Mouse (Mus musculus) left cerebral cortex, adult 11 months (tissue): ENCODE data around the gene Sufu.

ENCODE experiments used
- DNase-seq: peaks from one replicate; pipeline ENCODE4 v3.0.0; 2022; ENCODE audit warnings: low spot score

The Sufu gene

DNA sequence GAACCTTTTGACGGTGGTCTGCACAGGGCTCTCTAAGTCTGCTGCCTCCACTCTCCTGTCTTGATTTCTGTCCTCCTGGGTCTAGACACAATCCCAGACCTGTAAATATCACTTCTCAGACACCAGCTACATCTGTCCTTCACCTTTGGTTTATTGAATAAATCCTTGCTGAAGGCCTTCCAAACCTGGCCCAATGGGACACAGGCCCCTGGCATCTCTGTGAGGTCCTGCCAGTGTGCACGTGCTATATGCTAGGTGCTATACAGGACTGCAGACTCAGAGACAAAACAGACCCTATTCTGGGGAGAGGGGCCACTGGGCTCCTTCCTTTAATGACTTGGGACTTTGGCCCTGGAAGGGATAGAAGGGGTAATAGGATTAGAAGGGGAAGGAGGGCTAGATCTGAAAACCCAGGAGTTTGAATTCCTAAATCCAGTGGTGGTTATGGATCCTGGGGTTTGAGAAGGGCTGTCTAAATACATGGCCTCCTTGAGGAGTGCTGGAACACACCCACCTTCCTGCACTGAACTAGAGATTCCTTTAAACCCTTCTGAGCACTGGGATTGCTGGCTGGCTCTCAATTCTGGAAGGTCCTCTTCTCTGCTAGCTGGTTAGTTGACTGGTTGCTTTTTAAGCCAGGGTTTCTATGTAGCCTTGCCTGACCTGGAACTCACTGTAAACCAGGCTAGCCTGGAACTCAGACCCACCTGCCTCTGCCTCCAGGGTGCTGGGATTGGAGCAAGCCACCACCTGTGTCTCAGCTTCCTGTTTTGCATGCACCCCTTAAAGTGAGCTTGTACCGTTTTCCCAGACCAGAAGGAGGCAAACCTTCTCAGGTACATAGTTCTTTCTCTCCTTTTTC is 120.2 kb downstream of the Sufu start:
- no peak for DNase-seq

- no peak for DNase-seq
These were observed 121.0 kb downstream of the Sufu start for GRCm38 (mm10) chr19:46517529-46518351.

DNA sequence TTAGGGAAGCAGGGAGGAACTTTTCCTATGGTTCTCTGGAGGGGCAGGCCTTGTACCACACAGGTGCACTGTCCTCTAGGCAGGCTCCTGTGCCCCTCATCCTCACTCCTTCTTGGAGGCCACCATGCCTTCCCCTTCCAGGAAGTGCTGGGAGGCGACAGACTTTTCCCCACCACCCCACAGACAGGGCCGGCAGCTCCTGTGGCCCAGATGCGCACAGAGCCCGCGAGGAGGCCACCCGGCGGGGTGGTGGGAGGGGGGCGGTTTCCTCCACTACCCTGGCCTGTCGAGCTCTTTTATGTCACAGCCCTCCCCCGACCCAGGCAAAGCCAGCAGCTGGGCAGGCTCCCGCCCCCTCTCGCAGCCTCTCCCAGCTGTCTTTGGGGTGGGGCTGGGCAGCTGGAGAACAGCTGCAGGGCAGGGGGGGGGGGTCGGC is 121.7 kb downstream of the Sufu start:
- DNase-seq, result no peak

- DNase-seq, result no peak
These were observed 122.3 kb downstream of the Sufu start for GRCm38 (mm10) chr19:46518828-46519621.

DNA sequence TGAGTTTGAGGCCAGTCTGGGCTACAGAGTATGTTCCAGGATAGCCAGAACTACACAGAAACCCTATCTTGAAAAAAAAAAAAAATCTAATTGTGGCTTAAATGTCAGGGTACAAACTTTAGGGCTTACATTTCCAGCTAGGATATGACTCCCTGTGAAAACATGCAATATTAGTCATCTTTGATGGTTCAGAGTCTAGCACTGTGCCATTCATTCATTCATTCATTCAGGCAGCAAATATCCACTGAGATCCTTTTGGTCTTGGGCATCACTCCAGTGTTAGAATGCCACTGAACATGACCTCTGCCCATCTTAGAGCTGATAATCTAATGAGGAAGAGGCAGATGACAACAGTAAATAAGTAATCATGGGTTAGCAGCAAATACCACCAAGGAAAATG is 125.0 kb downstream of the Sufu start:
- DNase-seq, result no peak

DNA sequence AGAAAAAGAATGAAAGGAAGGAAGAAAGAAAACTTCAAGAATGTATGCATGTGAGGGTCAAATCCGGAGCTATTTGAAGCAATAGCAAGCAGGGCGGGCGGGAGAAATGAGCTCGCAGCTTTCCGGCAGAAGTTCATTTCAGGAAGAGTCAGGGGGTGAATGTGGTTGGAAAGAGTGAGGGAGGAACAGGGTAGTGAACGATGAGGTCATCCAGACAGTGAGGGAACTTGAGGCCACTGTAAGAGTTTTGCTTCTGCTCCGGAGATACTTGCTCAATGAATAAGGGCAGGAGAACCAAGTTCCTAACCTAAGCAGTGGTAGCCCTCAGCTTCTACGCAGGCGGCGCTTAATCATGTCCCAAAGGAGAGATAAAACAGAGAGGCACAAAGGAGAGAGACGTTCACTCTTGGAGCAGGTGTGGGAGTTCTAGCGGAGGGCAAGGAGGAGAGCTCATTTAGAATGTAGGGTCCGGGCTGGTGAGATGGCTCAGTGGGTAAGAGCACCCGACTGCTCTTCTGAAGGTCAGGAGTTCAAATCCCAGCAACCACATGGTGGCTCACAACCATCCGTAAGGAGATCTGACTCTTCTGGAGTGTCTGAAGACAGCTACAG is 125.8 kb downstream of the Sufu start:
- no peak for DNase-seq

DNA sequence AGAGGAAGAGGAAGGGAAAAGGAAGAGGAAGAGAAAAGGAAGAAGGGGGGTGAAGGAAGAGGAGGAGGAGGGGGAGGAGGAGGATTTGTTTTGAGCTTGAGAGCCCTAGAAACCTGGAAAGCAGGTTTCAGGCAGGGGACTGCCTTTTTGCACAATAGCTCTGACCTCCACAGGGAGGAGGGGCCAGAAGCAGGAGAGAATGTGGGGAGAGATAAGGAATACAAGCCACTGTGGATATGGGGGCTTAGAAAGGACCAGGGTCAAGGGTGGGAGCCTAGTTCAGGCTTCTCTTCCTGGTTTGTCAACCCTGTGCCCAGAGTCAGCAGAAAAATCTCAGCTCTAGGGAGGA is 126.4 kb downstream of the Sufu start:
- no peak for DNase-seq

GRCm38 (mm10) chr19:46523480-46524151 is 126.9 kb downstream of the Sufu start:
- peak; percentile 74 for DNase-seq

DNA sequence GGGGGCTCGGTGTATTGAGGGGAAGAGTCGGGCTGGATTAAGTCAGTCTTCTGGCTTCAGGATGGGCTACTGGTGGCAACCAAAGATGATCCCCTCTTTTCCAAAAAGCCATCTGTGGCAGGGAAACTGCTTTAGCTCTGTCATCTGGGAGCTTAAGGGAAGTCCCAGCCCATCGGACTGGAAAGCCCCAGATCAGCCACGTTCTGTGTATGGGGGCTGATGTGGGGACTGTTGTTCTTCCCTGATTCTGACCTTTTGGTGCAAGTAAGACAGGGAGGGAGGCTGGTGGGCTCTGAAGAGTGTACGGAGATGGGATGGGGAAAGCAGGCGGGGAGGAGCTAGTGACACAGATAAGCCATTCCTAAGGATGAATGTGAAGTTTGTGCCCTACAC is 127.5 kb downstream of the Sufu start:
- DNase-seq, result no peak

- DNase-seq, result no peak
These were observed 128.1 kb downstream of the Sufu start for GRCm38 (mm10) chr19:46524601-46525321.

- no peak for DNase-seq
These were observed 129.3 kb downstream of the Sufu start for GRCm38 (mm10) chr19:46525691-46526631.

DNA sequence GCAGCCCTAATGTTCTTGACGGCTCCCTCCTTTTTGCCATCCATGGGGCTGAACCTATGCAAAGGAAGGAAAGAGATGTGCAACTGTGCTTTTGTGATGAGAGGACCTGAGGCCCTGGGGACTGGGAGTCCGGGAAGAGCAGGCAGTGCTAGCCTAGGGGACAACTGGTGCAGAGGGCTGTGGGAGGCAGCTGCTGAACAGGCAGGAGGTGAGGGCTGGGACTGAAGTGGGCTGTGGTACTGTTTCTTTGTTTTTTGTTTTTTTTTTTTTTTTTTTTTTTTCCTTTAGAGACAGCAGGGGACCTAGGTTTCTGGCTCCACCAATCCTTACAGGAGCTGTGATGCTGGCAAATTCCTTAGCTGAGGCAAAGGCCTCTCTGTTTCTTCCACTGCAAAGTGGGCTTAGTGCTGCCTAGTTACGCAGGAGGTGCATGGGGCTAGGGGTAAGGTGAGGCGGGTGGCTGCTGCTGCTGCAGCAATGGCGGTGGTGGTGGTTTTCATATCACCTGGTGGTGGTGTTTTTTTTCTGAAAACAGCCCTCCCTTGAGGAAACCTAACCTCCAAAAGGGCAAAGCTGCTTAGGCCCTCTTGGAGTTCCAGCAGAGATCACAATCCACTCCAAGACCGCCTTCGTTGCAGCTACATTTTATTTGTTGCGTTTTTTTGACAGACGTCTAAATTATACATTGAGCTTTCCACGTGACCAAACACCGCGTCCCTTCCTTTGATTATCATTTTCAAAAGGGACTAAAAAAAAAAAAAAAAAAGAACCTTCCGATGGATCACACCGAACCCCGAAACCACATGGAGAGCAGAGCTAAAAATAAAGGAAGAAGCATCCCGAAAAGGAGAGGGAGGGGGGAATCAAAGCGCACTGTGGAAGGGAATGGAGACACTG is 131.2 kb downstream of the Sufu start:
- no peak for DNase-seq

GRCm38 (mm10) chr19:46528529-46529213 is 132.0 kb downstream of the Sufu start:
- DNase-seq, result no peak

- DNase-seq, result no peak
These were observed 133.1 kb downstream of the Sufu start for GRCm38 (mm10) chr19:46529601-46530448.

GRCm38 (mm10) chr19:46530449-46530990 is 133.8 kb downstream of the Sufu start:
- no peak for DNase-seq
